Comparison of ENCODE assay signal across 16 mouse cellular contexts in the genomic region with DNA sequence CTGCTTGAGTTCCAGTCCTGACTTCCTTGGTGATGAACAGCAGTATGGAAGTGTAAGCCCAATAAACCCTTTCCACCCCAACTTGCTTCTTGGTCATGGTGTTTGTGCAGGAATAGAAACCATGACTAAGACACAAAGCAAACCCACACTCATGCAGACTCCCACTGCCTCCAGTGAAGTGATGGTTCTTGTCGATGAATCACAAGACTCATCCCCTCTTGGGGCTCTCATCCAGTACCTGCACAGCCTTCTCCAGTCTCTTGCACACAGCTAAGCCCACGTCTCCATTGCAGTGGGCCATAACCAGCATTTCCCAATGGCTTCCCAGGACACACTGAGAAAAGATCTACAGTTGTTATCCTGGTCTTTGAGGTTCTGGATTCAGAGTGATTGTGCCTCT.
"Had no signal": no experiment of that assay in that cellular context is flagged by ENCODE, and none has a peak within 500 bp of the region (broad histone marks: within the 10 kb centered on the region; RNA-seq: fewer than 3 reads in every experiment).

No protein-coding gene starts in this region.

- H3K4me3 ChIP-seq: neural tube, embryonic 13.5 days; neural tube, embryonic 15.5 days; stomach, embryonic 15.5 days had no signal

- DNase-seq: retina, postnatal 1 day; right cerebral cortex, adult 18-20 months; right cerebral cortex, postnatal 14 days; right cerebral cortex, postnatal 25 days; right cerebral cortex, postnatal 4 days; spleen, adult 18-20 months; thymus, adult 18-20 months; thymus, adult 2 months; thymus, postnatal 14 days; thymus, postnatal 25 days; thymus, postnatal 36 days; thymus, postnatal 4 days had no signal

- H3K27ac ChIP-seq: neural tube, embryonic 13.5 days; neural tube, embryonic 15.5 days; stomach, embryonic 15.5 days; stomach, postnatal 0 days had no signal
